Mouse (Mus musculus) telencephalon, adult 2 months (tissue): Measurements from ENCODE around the gene Lbhd1.
"Not testable (repeated sequence)": the region's sequence is repeated elsewhere in the genome, so short reads cannot be mapped to it uniquely, and the experiment has no call there.

ENCODE experiments used
- DNase-seq: peaks from one replicate; pipeline ENCODE4 v3.0.0-alpha.2; 2011; ENCODE audit warnings: low read depth, low spot score

Lbhd1 gene

GRCm38 (mm10) chr19:8883616-8884015 lies at the start of gene Lbhd1, which contains the start of gene Gm49403:
TSS of gene Lbhd1 (plus strand) at chr19:8883732.
TSS of gene Gm49403 (plus strand) at chr19:8883930.
- DNase-seq, result no peak

- DNase-seq, result not testable (repeated sequence)
Measured at GRCm38 (mm10) chr19:8836327-8836726, 47.2 kb upstream of the Lbhd1 start.

- no peak for DNase-seq
Measured at GRCm38 (mm10) chr19:8837251-8837791, 46.2 kb upstream of the Lbhd1 start, which contains the start of gene Bscl2. TSS of gene Bscl2 (plus strand) at chr19:8837467.

GRCm38 (mm10) chr19:8838041-8838730 lies 45.3 kb upstream of the Lbhd1 start:
- DNase-seq, result no peak

- DNase-seq, result peak; percentile 95
Measured at GRCm38 (mm10) chr19:8839103-8839907, 44.2 kb upstream of the Lbhd1 start, which contains the start of gene Gng3. TSS of gene Gng3 (minus strand) at chr19:8839194.

GRCm38 (mm10) chr19:8839908-8840791 lies 43.4 kb upstream of the Lbhd1 start:
- no peak for DNase-seq

- DNase-seq, result no peak
Measured at GRCm38 (mm10) chr19:8841012-8841411, 42.5 kb upstream of the Lbhd1 start.

- DNase-seq, result no peak
Measured at GRCm38 (mm10) chr19:8842961-8843360, 40.6 kb upstream of the Lbhd1 start.

- no peak for DNase-seq
Measured at GRCm38 (mm10) chr19:8844371-8845129, 39.0 kb upstream of the Lbhd1 start.

GRCm38 (mm10) chr19:8848356-8848755 lies 35.2 kb upstream of the Lbhd1 start:
- no peak for DNase-seq

GRCm38 (mm10) chr19:8850402-8850901 lies 33.1 kb upstream of the Lbhd1 start, which contains the start of gene Lrrn4cl:
TSS of gene Lrrn4cl (plus strand) at chr19:8850768.
- no peak for DNase-seq

GRCm38 (mm10) chr19:8851639-8852038 lies 31.9 kb upstream of the Lbhd1 start:
- DNase-seq, result no peak

GRCm38 (mm10) chr19:8852236-8852928 lies 31.1 kb upstream of the Lbhd1 start:
- no peak for DNase-seq

- DNase-seq, result no peak
Measured at GRCm38 (mm10) chr19:8853117-8853516, 30.4 kb upstream of the Lbhd1 start.

- DNase-seq, result no peak
Measured at GRCm38 (mm10) chr19:8857689-8858088, 25.8 kb upstream of the Lbhd1 start.

GRCm38 (mm10) chr19:8859018-8859417 lies 24.5 kb upstream of the Lbhd1 start:
- no peak for DNase-seq

- no peak for DNase-seq
Measured at GRCm38 (mm10) chr19:8864265-8864664, 19.3 kb upstream of the Lbhd1 start.

GRCm38 (mm10) chr19:8870381-8870780 lies 13.2 kb upstream of the Lbhd1 start:
- DNase-seq, result not testable (repeated sequence)

- no peak for DNase-seq
Measured at GRCm38 (mm10) chr19:8870838-8871237, 12.7 kb upstream of the Lbhd1 start.
